Mouse (Mus musculus) embryonic facial prominence, embryonic 14.5 days (tissue): ENCODE measurements around the gene Lin28b. TPM values are rescaled to one million over a fixed set of nuclear protein-coding genes. Genes with fewer than 3 reads are reported as not detected.

Experiments
- ATAC-seq: fragments of 200-750 bp; cut with Nextera tagmentation; 2 replicates; pipeline ENCODE4 v1.8.0; 2017; ENCODE audit warnings: low read depth, moderate number of reproducible peaks, moderate TSS enrichment
- DNase-seq: peaks from one replicate; pipeline ENCODE4 v3.0.0-alpha.2; 2015; ENCODE audit warnings: low spot score
- H3K27ac ChIP-seq: fragments of 300-500 bp; sonication (generic); replicated peaks from 2 replicates; pipeline ENCODE4 v1.5.1; 2014; ENCODE audit warnings: low read depth, mild to moderate bottlenecking, low read length, moderate library complexity
- H3K27me3 ChIP-seq: fragments of 300-500 bp; sonication (generic); replicated peaks from 2 replicates; pipeline ENCODE4 v1.6.1; 2014; ENCODE audit warnings: low read length; ENCODE audit not compliant: control insufficient read depth, insufficient read depth
- H3K36me3 ChIP-seq: fragments of 300-500 bp; sonication (generic); 2 replicates; pipeline ENCODE4 v1.6.1; 2014; ENCODE audit warnings: low read length, mixed read lengths; ENCODE audit not compliant: control insufficient read depth, insufficient read depth
- H3K4me1 ChIP-seq: fragments of 300-500 bp; sonication (generic); 2 replicates; pipeline ENCODE4 v1.6.1; 2014; ENCODE audit warnings: antibody characterized with exemption, low read length; ENCODE audit not compliant: control insufficient read depth, insufficient read depth
- H3K4me2 ChIP-seq: fragments of 300-500 bp; sonication (generic); 2 replicates; pipeline ENCODE4 v1.6.1; 2014; ENCODE audit warnings: low read depth, mild to moderate bottlenecking, low read length, moderate library complexity, mixed read lengths
- H3K4me3 ChIP-seq: fragments of 300-500 bp; sonication (generic); 2 replicates; pipeline ENCODE4 v1.5.1; 2014; ENCODE audit warnings: low read depth, mild to moderate bottlenecking, low read length
- H3K9ac ChIP-seq: fragments of 300-500 bp; sonication (generic); 2 replicates; pipeline ENCODE4 v1.6.1; 2014; ENCODE audit warnings: low read depth, mild to moderate bottlenecking, low read length, moderate library complexity, mixed read lengths
- H3K9me3 ChIP-seq: fragments of 300-500 bp; sonication (generic); 2 replicates; pipeline ENCODE4 v1.6.1; 2016; ENCODE audit warnings: low read length; ENCODE audit not compliant: control insufficient read depth
- WGBS: fragments of 180-500 bp; shearing (Covaris S2); extraction: QIAGEN DNeasy Blood & Tissue Kit; methylation state at CpG from one replicate; pipeline ENCODE4 v1.1.7; 2014; 5-methylcytosine and 5-hydroxymethylcytosine counted together
- polyA plus RNA-seq: library from polyadenylated mRNA; unstranded; fragments of >200 nt; fragmentation: Nextera tagmentation; extraction: Ambion mirVana; gene quantifications from 2 replicates; pipeline ENCODE4 v1.2.1, GENCODE M21; 2014

The Lin28b gene
- polyA plus RNA-seq, 1 experiment from 2014 or later = 0.57 TPM

GRCm38 (mm10) chr10:45473143-45473484 lies 13.1 kb downstream of the Lin28b start:
- Histone ChIP-seq H3K4me3 (no peak overlapping the region), H3K4me1 (no peaks in the 10 kb centered on the region; the same call in 1 of the 2 replicates), H3K27me3 (peaks cover 28% of the 10 kb centered on the region), H3K4me2 (peak overlapping the region; percentile 52), H3K9ac (no peak overlapping the region), H3K9me3 (no peaks in the 10 kb centered on the region), H3K36me3 (no peaks in the 10 kb centered on the region), H3K27ac (no peak overlapping the region)
- WGBS = 2% methylated on average over 5 of the region's 5 CpGs
- DNase-seq (peak; percentile 11), ATAC-seq (no peak)

DNA sequence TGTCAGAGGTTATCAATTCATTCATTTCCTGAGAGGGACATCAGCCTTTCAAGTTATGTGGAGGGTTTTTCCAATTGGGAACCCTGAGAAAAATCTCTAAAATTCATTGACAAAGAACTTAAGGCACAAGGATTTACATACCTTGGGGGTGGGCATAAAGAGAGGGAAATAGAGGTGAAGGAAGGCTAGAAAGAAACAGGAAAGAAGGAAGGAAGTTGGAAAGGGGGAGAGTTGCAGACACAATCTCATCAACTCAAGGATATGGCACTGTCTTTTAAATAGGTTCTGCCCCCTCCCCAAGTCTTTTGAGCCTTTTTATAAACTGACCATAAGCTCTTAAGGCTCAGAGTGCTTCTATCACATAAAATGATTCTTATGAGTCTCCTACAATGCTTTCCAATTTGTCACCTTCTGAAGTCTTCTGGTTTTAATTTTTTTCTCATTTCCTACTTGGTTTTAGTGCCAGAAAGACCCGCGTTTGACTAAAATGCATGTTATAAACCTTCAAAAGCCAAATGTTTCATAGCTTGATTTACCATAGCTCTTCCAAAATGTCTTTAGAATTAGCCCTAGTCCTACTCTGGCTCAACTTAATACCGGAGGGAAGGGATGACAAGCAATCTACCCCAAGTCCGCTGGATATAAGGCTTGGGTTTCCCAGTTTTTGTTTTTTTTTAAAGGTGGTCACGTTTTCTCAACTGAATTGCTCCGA lies 13.6 kb downstream of the Lin28b start:
- no peak overlapping the region for H3K27ac ChIP-seq
- 5% methylated on average over 6 of the region's 6 CpGs for WGBS

DNA sequence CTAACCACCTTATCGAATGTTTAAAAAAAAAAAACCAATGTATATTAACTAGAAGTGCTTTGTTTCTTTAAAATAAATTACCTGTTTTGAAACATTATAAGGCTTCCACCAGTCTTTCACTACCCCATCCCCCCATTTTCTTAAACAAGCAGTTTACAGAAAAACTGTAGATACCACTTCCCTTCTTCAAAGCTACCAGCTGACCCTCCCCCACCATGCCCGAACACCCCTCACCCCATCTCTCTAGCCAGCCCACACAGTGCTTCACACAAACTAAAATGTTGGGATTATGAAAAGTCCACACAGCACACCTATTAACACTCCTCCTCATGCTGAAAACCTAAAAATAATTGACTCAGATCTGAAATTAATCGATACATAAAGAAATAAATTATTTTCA lies 14.9 kb downstream of the Lin28b start:
- Histone ChIP-seq H3K9ac (no peak overlapping the region), H3K4me3 (no peak overlapping the region), H3K27me3 (peaks cover 28% of the 10 kb centered on the region), H3K4me2 (no peak overlapping the region), H3K4me1 (peaks cover 4% of the 10 kb centered on the region), H3K9me3 (no peaks in the 10 kb centered on the region), H3K27ac (no peak overlapping the region), H3K36me3 (no peaks in the 10 kb centered on the region)
- DNase-seq (no peak), ATAC-seq (no peak)
- 18% methylated on average over 3 of the region's 3 CpGs for WGBS

More for the DNA sequence above, 13.6 kb downstream of the Lin28b start:
- Histone ChIP-seq H3K27me3 (peaks cover 28% of the 10 kb centered on the region), H3K4me2 (peak overlapping the region; percentile 52), H3K9me3 (no peaks in the 10 kb centered on the region), H3K9ac (no peak overlapping the region), H3K36me3 (no peaks in the 10 kb centered on the region), H3K4me3 (no peak overlapping the region), H3K4me1 (peaks cover 4% of the 10 kb centered on the region)
- no peak for ATAC-seq
- DNase-seq = no peak

DNA sequence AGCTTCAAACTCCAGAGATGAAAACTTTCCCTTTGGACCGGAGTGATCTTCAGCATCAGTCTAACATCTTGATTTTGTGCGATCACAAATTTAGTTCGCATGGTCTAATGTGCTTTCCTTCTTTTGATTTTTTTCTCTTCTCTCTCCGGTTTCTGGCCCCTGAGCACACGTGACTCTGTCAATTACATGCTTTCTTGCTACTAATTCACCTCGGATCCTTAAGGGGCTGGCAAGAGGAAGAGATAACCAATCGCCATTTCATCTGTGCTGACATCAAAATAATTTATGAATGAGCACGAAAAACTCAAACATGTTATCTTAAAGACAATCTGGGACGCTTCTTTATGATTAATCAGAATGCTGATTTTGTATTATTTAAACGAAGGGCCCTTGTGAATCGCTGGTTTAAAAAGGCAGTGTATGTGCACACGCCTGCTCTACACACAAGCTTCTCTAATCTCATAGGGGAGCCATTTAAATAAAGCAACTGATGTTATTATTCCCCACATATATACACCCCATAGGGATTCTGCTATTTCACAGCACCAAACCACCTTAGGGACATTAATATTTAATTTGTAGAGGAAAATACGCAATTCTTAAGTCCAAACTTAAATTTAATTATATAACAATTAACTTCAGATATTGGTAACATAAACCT lies 16.0 kb downstream of the Lin28b start:
- WGBS = 1% methylated on average over 13 of the region's 13 CpGs
- H3K4me2 ChIP-seq = peak overlapping the region; percentile 62
- no peak overlapping the region for H3K27ac ChIP-seq
- no peaks in the 10 kb centered on the region for H3K9me3 ChIP-seq
- peaks cover 4% of the 10 kb centered on the region for H3K4me1 ChIP-seq
- H3K4me3 ChIP-seq = peak overlapping the region; percentile 42
- H3K27me3 ChIP-seq = peaks cover 28% of the 10 kb centered on the region
- H3K36me3 ChIP-seq = no peaks in the 10 kb centered on the region
- peak; percentile 56 for DNase-seq
- peak; percentile 71; the same call in 1 of the 2 replicates for ATAC-seq
- peak overlapping the region; percentile 27; the same call in 1 of the 2 replicates for H3K9ac ChIP-seq

DNA sequence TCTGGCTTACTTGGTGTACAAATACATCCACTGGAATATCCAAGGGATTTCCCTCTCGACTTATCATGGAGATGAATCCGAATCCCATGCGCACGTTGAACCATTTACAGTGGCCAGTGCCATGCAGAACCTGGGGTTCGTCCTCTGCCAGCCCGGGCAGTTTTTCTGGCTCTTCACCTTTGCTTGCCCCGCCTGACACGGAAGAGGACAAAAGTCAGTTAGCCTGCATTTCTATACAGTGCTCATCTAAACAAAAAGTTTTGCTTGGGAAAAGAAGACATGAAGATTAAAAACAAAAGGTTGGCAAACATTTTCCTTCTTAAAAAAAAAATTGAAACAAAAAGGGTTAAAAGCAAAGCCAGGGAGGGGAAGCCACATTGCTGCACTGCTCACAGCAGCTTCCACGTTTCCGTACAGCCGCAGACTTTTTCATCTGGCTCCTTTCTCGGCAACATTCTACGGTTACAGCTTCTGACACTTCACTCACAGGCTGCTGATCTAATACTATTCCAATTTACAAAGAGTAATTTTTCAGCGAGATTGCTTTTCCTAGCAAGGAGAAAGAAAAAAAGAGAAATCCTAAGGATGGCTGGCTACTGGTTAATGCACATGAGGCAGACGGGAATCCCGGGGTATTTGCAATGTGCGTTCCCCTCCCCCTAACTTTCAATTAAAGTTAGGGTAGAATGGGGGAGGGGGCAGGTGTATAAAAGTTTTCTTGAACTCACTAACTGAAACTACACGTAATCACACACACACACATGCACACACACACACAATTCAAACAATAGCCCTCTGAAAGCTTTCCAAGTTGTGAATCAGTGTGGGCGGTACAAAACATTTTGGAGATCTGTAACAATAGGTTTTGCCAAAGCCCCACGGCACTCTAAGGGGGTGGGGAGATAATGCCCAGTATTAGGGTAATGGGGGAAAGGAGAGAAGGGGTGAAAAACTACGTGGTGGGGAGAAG lies 16.9 kb downstream of the Lin28b start:
- Histone ChIP-seq H3K9me3 (no peaks in the 10 kb centered on the region), H3K4me2 (peak overlapping the region; percentile 62), H3K27ac (no peak overlapping the region; the same call in 1 of the 2 replicates), H3K4me3 (peak overlapping the region; percentile 42), H3K9ac (peak overlapping the region; percentile 27; the same call in 1 of the 2 replicates), H3K36me3 (no peaks in the 10 kb centered on the region), H3K4me1 (peaks cover 4% of the 10 kb centered on the region), H3K27me3 (peaks cover 25% of the 10 kb centered on the region)
- DNase-seq = peak; percentile 74
- WGBS = under 1% methylated on average over 21 of the region's 21 CpGs
- peak; percentile 60; the same call in 1 of the 2 replicates for ATAC-seq

- DNase-seq (no peak), ATAC-seq (no peak)
- WGBS = 23% methylated on average over 4 of the region's 4 CpGs
- Histone ChIP-seq H3K36me3 (no peaks in the 10 kb centered on the region), H3K4me3 (peak overlapping the region; percentile 42), H3K9me3 (no peaks in the 10 kb centered on the region), H3K27ac (no peak overlapping the region), H3K4me1 (peaks cover 4% of the 10 kb centered on the region), H3K9ac (no peak overlapping the region), H3K27me3 (peaks cover 21% of the 10 kb centered on the region), H3K4me2 (peak overlapping the region; percentile 62)
These were observed 17.8 kb downstream of the Lin28b start for GRCm38 (mm10) chr10:45468180-45468915.

- no peak overlapping the region for H3K4me3 ChIP-seq
- no peak overlapping the region for H3K4me2 ChIP-seq
- H3K9me3 ChIP-seq = no peaks in the 10 kb centered on the region
- no peak for ATAC-seq
- no peaks in the 10 kb centered on the region for H3K36me3 ChIP-seq
- no peaks in the 10 kb centered on the region for H3K4me1 ChIP-seq
- H3K27ac ChIP-seq = no peak overlapping the region
- no peaks in the 10 kb centered on the region for H3K27me3 ChIP-seq
- DNase-seq = no peak
- H3K9ac ChIP-seq = no peak overlapping the region
- 50% methylated on average over 2 of the region's 2 CpGs for WGBS
These were observed 27.6 kb downstream of the Lin28b start for GRCm38 (mm10) chr10:45458637-45459036.

DNA sequence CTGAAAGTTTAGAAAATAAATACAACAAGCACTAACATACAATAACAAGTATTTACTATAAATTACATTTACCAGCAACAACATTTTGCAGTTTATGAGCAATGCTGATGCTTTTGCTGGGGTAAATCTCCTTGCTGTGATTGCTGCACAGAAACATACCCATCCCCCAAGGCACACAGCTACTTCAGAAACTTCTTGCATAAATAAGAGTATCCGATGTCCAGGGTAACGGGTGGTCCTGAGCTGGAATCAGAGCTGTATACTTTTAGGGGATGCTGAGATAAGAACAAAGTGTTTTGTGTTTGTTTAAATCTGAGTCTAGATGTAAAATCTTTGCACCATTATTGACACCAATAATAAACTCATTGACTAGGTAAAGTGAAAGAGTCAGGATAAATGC lies 28.1 kb downstream of the Lin28b start:
- 16% methylated on average over 2 of the region's 2 CpGs for WGBS
- Histone ChIP-seq H3K9me3 (no peaks in the 10 kb centered on the region), H3K4me3 (no peak overlapping the region), H3K36me3 (no peaks in the 10 kb centered on the region), H3K27ac (no peak overlapping the region), H3K4me2 (no peak overlapping the region), H3K9ac (no peak overlapping the region), H3K27me3 (no peaks in the 10 kb centered on the region), H3K4me1 (no peaks in the 10 kb centered on the region)
- DNase-seq = no peak
- no peak for ATAC-seq
